Mouse (Mus musculus): ENCODE data around the gene Khnyn. TPM values are rescaled to one million over a fixed set of nuclear protein-coding genes. Genes with fewer than 3 reads are reported as not detected.
A peak's percentile ranks its signal among the peaks of the same experiment; 100 is the strongest.

The Khnyn gene
- polyA plus RNA-seq, 1 experiment = 13.7 TPM

- no peak for TF ChIP-seq POLR2A (IDR thresholded peaks at IDR 0.05; ENCODE audit: borderline replicate concordance, extremely low read depth, insufficient read depth, insufficient read length, poor library complexity, severe bottlenecking)
- TF ChIP-seq CTCF (IDR thresholded peaks at IDR 0.05; ENCODE audit: borderline replicate concordance, extremely low read depth, insufficient read depth, insufficient read length) = no peak
- DNase-seq (ENCODE audit: low read depth) = peak; percentile 73
Measured at GRCm38 (mm10) chr14:55855101-55855561, 29.6 kb upstream of the Khnyn start.

GRCm38 (mm10) chr14:55857588-55857987 is 27.2 kb upstream of the Khnyn start:
- no peak for DNase-seq (ENCODE audit: low read depth)
- no peak for TF ChIP-seq POLR2A (IDR thresholded peaks at IDR 0.05; ENCODE audit: borderline replicate concordance, extremely low read depth, insufficient read depth, insufficient read length, poor library complexity, severe bottlenecking)
- TF ChIP-seq CTCF (IDR thresholded peaks at IDR 0.05; ENCODE audit: borderline replicate concordance, extremely low read depth, insufficient read depth, insufficient read length) = no peak

DNA sequence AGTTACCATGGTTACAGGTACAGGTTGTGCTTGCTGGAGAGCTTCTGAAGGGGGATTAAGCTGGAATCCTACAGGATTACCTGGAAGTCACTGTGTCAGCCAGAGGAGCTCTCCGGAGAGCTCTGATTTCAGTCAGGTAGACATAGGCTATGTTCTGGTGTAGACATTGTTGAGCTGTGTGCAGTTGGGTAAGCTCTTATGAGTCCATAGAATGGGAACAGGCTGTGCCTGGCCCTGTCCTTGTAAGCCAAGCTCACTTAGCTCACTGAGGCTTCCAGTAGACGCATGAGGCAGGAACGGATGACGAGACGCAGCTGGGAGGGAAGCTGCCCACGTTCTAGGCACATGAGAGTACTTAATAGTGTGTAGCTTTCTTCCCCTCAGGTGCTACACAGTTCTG is 22.6 kb upstream of the Khnyn start:
- no peak for TF ChIP-seq CTCF (IDR thresholded peaks at IDR 0.05; ENCODE audit: borderline replicate concordance, extremely low read depth, insufficient read depth, insufficient read length)
- no peak for TF ChIP-seq POLR2A (IDR thresholded peaks at IDR 0.05; ENCODE audit: borderline replicate concordance, extremely low read depth, insufficient read depth, insufficient read length, poor library complexity, severe bottlenecking)
- no peak for DNase-seq (ENCODE audit: low read depth)

DNA sequence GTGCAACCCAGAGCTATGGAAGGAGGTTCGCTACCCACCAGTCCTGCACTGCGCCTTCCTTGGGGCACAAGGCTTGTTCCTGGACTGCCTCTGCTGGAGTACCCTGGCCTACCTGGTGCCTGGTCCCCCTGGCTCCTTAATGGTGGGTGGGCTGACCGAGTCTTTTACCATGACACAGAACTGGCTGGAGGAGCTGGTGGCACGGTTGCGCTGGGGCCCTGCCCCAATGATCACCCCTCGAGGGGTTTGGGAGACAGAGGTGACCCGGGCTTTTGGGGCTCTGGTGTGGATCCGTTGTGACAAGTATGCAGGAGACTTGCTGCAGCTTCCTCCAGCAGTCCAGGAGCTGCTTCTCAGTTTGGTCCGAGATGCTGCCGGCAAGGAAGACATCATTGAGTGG is 21.8 kb upstream of the Khnyn start:
- no peak for DNase-seq (ENCODE audit: low read depth)
- no peak for TF ChIP-seq CTCF (IDR thresholded peaks at IDR 0.05; ENCODE audit: borderline replicate concordance, extremely low read depth, insufficient read depth, insufficient read length)
- TF ChIP-seq POLR2A (IDR thresholded peaks at IDR 0.05; ENCODE audit: borderline replicate concordance, extremely low read depth, insufficient read depth, insufficient read length, poor library complexity, severe bottlenecking) = no peak

DNA sequence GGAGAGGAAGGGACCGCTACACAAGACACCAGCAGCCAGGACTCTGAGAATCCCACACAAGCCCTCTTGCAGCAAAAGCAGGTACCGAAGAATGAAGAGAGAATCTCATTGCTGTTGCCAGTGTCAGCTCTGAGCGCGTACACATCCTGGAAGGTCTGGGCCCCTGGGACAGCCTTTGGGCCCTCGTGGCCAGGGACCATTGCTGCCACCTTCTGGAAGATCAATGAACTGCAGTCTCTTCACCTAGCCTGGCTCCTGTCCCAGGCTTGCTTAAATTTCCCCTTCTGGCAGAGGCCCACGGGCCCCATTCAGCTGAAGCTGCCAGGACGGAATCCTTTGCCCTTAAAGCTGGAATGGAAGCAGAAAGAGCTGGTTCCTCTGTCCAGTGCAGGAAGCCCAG is 21.0 kb upstream of the Khnyn start:
- DNase-seq (ENCODE audit: low read depth) = peak; percentile 76
- peak; percentile 90 for TF ChIP-seq CTCF (IDR thresholded peaks at IDR 0.05; ENCODE audit: borderline replicate concordance, extremely low read depth, insufficient read depth, insufficient read length)
- no peak for TF ChIP-seq POLR2A (IDR thresholded peaks at IDR 0.05; ENCODE audit: borderline replicate concordance, extremely low read depth, insufficient read depth, insufficient read length, poor library complexity, severe bottlenecking)

- TF ChIP-seq POLR2A (IDR thresholded peaks at IDR 0.05; ENCODE audit: borderline replicate concordance, extremely low read depth, insufficient read depth, insufficient read length, poor library complexity, severe bottlenecking) = no peak
- TF ChIP-seq CTCF (IDR thresholded peaks at IDR 0.05; ENCODE audit: borderline replicate concordance, extremely low read depth, insufficient read depth, insufficient read length) = peak; percentile 80; the same call in 1 of the 2 replicates
- DNase-seq (ENCODE audit: low read depth) = peak; percentile 73
Measured at GRCm38 (mm10) chr14:55866962-55867361, 17.8 kb upstream of the Khnyn start.

DNA sequence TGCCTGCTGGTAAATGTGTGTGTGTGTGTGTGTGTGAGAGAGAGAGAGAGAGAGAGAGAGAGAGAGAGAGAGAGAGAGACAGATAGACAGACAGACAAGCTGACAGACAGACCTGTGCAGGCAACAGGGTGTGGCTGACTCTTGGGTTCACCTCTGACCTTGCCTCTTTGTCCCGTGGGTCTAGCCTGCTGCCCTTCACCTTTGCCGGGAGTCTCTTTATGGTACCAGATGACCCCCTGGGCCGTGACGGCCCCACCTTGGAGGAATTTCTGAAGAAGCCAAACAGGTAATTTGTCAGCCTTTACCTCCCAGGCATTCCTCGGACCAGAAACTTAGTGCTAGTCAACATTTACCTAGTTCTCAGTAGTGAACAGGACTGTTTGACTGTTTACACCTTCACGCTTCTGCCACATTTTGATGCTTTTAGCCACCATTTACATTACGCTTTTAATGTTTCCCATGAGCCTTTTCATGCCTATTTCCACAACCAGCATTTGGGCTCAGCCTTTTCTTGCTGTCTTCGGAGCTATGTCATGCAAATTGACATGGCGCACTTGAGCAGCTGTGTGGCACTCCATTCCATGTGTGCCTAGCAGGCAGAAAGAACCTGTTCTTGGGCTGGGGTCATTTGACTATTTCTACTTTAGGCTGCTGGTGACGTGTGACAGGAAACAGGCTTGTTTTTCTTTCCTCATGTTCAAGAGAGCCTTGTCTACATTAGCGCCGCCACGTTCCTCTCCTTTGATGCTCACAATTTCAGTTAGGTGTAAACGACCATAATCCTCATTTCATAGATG is 16.3 kb upstream of the Khnyn start:
- no peak for TF ChIP-seq CTCF (IDR thresholded peaks at IDR 0.05; ENCODE audit: borderline replicate concordance, extremely low read depth, insufficient read depth, insufficient read length)
- TF ChIP-seq POLR2A (IDR thresholded peaks at IDR 0.05; ENCODE audit: borderline replicate concordance, extremely low read depth, insufficient read depth, insufficient read length, poor library complexity, severe bottlenecking) = no peak
- no peak for DNase-seq (ENCODE audit: low read depth)

DNA sequence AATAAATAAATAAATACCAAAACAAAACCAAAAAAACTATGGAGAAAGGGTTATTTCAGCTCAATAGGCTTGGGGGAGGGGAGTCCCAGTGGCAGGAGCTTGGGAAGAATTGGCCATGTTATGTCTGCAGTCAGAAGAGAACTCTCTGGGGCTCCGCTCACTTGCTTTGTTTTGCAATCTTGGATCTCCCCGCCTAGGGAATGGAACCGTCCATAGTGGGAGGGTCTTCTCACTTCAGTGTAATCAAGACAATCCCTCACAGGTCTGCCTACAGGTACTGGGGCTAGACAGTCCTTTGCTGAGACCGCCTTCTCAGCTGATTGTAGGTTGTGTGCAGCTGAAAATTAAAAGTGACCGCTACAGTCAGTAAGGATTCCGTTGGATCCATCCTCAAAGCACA is 15.2 kb upstream of the Khnyn start:
- no peak for TF ChIP-seq POLR2A (IDR thresholded peaks at IDR 0.05; ENCODE audit: borderline replicate concordance, extremely low read depth, insufficient read depth, insufficient read length, poor library complexity, severe bottlenecking)
- no peak for TF ChIP-seq CTCF (IDR thresholded peaks at IDR 0.05; ENCODE audit: borderline replicate concordance, extremely low read depth, insufficient read depth, insufficient read length)
- no peak for DNase-seq (ENCODE audit: low read depth)

- TF ChIP-seq POLR2A (IDR thresholded peaks at IDR 0.05; ENCODE audit: borderline replicate concordance, extremely low read depth, insufficient read depth, insufficient read length, poor library complexity, severe bottlenecking) = no peak
- TF ChIP-seq CTCF (IDR thresholded peaks at IDR 0.05; ENCODE audit: borderline replicate concordance, extremely low read depth, insufficient read depth, insufficient read length) = no peak
- DNase-seq (ENCODE audit: low read depth) = no peak
Measured at GRCm38 (mm10) chr14:55872039-55872438, 12.7 kb upstream of the Khnyn start.

GRCm38 (mm10) chr14:55872551-55872950 is 12.2 kb upstream of the Khnyn start:
- DNase-seq (ENCODE audit: low read depth) = no peak

DNA sequence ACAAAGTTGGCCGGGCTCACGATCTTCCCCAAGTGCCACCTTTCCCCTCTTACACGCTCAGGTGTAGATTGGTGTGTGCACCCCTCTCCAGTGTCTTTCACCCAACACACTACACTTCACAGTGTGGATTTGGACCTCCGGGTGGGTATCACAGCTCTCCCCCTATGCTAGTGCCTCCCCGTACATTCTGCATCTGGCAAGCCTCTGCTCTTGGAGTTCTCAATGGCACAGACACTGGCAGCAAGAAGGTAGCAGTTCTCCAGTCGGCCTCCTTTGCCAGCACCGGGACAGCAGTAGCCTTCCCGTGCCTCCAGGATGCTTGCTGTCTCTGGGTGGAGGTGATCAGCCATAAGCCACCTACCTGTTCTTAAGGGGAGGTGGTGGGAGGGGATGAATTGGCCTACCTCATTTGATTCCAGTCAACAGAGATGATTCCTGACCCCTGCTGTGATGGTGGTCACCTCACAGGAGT is 11.5 kb upstream of the Khnyn start:
- DNase-seq (ENCODE audit: low read depth) = no peak
- TF ChIP-seq POLR2A (IDR thresholded peaks at IDR 0.05; ENCODE audit: borderline replicate concordance, extremely low read depth, insufficient read depth, insufficient read length, poor library complexity, severe bottlenecking) (no peak), CTCF (IDR thresholded peaks at IDR 0.05; ENCODE audit: borderline replicate concordance, extremely low read depth, insufficient read depth, insufficient read length) (no peak)

More at GRCm38 (mm10) chr14:55872551-55872950, 12.2 kb upstream of the Khnyn start:
- no peak for TF ChIP-seq POLR2A (IDR thresholded peaks at IDR 0.05; ENCODE audit: borderline replicate concordance, extremely low read depth, insufficient read depth, insufficient read length, poor library complexity, severe bottlenecking)
- no peak for TF ChIP-seq CTCF (IDR thresholded peaks at IDR 0.05; ENCODE audit: borderline replicate concordance, extremely low read depth, insufficient read depth, insufficient read length)
